Mouse (Mus musculus): ENCODE results near the gene Dtnb.
"Not testable (repeated sequence)": the region's sequence is repeated elsewhere in the genome, so short reads cannot be mapped to it uniquely, and the experiment has no call there.

Gene Dtnb

GRCm38 (mm10) chr12:3571787-3572580 lies at the start of gene Dtnb:
Dtnb (plus strand) TSS chr12:3572381.
- DNase-seq (ENCODE audit: low spot score), result peak; percentile 53

DNA sequence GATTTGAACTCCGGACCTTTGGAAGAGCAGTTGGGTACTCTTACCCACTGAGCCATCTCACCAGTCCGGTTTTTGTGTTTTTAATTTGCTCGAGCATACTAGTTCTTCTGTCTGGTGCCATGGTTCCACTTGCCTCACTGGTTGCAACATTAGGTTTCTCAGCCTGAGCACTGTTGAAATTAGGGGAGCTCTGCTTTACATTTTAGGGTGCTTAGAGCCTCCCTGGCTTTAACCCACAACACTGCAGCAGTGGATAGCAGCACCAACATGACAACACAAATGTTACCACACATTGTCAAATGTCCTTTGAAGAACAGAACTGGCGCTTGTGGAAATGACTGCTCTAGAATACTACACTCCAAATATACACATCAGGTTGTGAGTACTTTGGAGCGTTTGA lies 46.6 kb upstream of the Dtnb start:
- DNase-seq (ENCODE audit: low spot score), result no peak

DNA sequence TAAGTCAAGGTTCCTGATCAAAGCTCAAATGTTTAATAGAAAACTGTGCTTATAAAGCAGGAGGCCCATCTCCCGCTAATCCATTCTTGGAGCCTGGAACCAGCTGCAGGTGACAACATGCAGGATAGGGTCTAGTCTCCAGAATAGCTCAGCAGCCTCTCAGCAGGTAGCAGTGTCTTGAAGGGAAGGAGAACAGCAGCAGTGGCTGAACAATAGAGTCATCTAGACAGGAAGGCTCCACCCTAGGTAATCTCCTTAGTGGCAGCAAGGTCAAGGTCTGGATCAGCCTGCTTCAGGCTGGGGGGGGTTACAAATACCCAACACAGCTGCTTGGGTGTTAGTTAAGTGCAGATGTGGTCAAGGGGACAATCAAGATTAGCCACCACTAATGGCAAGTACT lies 36.7 kb upstream of the Dtnb start:
- DNase-seq (ENCODE audit: low spot score), result not testable (repeated sequence)

GRCm38 (mm10) chr12:3537616-3538015 lies 34.6 kb upstream of the Dtnb start:
- no peak for DNase-seq (ENCODE audit: low spot score)

- no peak for DNase-seq (ENCODE audit: low spot score)
These were observed 34.1 kb upstream of the Dtnb start for GRCm38 (mm10) chr12:3538036-3538435.

DNA sequence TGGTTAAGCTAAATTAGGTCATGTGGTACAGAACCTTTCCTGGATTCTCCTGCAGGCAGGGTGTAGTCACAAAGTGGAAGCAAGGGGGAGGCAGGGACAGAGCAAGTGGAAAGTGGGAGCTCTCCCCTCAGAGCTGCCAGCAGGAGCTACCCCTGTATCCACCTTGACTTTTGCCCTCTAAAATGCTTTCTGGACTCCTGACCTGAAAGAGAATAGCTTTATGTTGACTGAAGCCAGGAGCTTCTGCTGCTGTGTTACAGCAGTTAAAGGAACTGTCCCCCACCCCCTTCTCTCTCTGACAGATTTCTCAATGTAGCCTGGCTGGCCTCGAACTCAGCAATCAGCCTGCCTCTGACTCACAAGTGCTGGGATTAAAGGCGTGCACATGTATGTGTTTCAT lies 32.6 kb upstream of the Dtnb start:
- DNase-seq (ENCODE audit: low spot score), result no peak

- no peak for DNase-seq (ENCODE audit: low spot score)
These were observed 31.3 kb upstream of the Dtnb start for GRCm38 (mm10) chr12:3540871-3541270.

GRCm38 (mm10) chr12:3545451-3545850 lies 26.7 kb upstream of the Dtnb start:
- DNase-seq (ENCODE audit: low spot score), result no peak

DNA sequence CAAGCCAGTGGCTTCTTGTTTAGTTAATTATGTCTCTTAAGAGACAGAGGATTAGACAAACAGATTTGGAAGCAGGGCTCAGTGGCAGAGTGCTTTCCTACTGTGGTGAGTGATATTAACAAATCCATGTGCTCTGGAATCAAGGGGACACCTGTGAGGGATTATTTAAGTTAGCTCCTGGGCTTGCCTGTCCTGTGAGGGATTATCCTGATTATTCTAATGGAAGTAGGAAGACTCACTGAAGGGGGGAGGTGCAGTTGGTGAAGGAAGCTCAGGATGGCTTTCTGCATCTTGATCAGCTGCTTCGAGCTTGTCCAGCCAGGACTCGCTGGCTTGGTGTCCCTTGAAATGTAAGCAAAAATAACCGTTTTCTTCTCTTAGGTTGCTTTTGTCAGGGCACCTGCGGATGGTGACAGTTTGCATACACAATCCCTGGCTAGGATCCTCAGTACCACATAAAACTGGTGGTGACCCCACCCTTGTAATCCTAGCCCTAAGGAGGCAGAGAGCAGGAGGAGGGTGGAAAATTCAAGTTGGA lies 26.0 kb upstream of the Dtnb start:
- no peak for DNase-seq (ENCODE audit: low spot score)

GRCm38 (mm10) chr12:3546781-3547180 lies 25.4 kb upstream of the Dtnb start:
- DNase-seq (ENCODE audit: low spot score), result no peak

DNA sequence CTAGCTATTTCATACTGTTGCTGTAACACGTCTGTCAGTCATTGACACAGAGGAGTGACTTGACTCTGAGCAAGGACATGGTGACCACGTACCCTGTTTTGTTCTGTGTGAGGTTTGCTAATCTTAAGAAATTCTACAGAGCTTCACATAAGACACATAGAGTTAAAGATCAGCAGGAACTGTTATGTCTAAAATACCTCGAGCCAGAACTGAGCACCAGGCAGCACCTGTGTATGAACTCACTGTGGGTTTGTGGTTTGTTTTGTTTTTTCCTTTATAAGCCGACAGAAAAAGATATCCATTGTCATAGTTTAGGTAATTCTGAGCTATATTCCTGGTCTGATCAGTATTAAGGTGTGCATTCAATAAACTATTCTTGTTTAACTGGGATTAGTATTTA lies 24.7 kb upstream of the Dtnb start:
- no peak for DNase-seq (ENCODE audit: low spot score)

DNA sequence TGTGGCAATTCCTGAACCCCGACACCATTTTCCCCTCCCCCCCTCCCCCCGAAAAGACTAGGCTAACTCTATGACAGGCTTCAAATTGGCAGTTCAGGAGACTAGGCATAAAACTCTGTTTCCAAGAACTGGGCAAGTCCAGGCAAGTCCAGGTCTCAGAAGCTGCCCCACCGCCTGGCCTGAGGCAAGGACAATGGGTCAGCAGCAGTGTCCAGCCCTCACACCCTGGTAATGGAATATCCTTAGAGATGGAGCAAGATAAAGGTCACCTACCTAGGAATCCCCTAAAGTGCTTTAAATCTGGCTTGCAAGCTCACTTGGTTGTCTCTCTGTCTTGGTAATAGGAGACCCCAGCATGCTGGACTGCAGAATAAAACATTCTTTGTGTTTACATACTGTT lies 24.3 kb upstream of the Dtnb start:
- no peak for DNase-seq (ENCODE audit: low spot score)

DNA sequence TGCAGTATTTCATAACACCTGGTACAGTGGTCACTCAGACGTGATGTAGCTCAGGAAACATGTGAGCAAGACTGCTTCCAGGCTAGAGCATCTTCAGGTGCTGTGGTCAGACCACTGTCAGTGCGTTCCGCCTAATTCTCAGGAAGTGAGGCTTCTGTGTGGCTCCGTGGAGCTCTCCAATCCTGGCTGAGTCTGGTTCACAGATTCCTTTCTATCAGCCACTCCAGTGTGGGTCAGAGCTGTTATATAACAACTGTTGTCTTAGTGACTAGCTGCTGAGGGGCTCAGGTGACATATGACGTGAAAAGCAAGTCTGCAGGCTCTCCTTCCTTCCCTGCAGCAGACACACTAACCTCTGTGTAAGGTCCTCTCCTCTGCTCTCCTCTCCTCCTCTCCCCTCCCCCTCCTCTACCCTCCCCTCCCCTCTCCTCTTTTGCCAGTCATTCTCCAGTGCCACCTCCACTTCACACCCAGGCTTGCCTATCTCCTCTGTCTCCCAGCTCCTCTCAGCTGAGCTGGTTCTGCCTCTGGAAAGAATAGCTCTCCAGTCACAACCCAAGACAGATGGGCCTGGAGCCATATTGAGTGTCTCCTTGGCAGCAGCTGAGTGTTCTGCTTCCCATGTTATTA lies 23.5 kb upstream of the Dtnb start:
- DNase-seq (ENCODE audit: low spot score), result no peak

DNA sequence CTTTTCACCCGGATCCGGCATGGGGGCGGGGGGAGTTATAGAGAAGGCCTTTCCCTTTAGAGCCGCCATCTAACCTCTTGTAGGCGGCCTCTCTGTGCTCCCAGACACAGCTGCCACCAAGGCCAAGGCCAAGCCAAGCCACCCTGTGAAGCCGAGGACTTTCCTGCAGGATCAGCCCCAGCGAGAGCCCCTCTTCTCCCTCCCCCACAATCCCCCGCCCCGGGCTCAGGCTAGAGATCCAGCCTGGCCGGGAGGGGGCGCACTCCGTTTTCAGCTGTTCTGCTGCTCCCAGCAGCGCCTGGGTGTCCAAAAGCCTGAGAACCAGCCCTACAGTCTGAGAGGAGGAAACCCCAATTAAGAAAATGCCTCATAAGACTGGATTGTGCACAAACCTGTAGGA lies 21.9 kb upstream of the Dtnb start:
- DNase-seq (ENCODE audit: low spot score), result no peak

GRCm38 (mm10) chr12:3557414-3558319 lies 14.5 kb upstream of the Dtnb start:
- DNase-seq (ENCODE audit: low spot score), result no peak

GRCm38 (mm10) chr12:3560596-3560995 lies 11.6 kb upstream of the Dtnb start:
- DNase-seq (ENCODE audit: low spot score), result no peak

DNA sequence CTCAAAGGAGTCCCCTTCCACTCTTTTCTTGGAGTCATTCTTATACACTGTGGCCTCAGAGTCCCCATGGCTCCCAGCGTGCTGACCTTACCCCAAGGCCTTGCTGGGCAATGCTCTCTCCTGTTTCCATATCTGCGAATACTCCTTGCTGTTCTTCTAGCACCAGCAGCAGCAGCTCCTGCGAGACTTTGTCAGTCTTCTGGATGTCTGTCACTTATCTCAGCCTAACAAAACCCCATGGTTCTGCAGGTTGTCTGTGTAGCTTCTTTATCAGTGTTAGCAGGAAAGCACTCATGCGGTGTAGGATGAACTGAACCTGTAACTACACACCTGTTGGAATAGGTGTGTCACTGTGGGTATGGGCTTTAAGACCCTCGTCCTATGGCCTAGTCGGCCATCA lies 11.1 kb upstream of the Dtnb start:
- DNase-seq (ENCODE audit: low spot score), result no peak

DNA sequence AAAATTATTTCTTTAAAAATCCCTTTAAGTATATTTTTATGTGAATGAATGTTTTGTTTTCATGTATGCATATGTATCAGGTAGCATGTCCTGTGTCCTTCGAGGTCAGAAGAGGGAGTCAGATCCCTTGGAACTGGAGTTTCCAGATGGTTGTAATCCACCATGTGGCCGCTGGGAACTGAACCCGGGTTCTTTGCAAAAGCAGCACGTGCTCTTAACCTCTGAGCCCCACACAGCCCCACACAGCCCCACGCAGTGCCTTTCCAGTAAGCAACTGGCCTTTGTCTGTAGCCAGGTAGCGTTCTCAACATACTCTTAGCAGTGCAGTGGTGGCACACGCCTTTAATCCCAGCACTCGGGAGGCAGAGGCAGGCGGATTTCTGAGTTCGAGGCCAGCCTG lies 9.4 kb upstream of the Dtnb start:
- DNase-seq (ENCODE audit: low spot score), result no peak

- DNase-seq (ENCODE audit: low spot score), result no peak
These were observed 8.5 kb upstream of the Dtnb start for GRCm38 (mm10) chr12:3563659-3564058.

DNA sequence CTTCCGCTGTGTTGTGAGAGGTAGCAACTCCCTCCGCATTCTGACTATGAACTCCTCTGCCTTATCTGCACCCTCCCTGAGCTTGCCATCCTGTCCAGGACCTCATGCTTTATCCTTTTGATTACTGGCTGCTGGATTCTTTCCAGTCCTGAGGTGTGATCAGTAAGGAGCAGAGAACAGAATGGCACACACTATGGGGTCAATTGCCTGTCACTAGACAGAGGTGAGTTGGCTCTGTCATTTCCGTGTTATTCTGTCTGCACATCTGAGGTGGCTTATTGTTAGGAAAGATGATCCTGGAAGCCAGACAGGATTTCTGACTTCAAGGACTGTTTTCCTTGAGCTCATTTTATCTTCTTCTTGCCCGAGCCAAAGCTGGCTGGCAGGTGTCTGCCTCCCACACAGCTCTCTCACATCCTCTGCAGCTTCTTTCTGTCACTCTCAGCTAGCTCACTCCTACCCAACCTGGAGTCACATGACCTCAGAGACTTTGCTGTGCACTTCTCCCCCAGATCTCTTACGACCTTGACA lies 3.7 kb upstream of the Dtnb start:
- DNase-seq (ENCODE audit: low spot score), result no peak

- DNase-seq (ENCODE audit: low spot score), result no peak
These were observed 1.3 kb upstream of the Dtnb start for GRCm38 (mm10) chr12:3570711-3571400.
